Mouse (Mus musculus) kidney, postnatal 0 days (tissue): ENCODE results near the gene Scn5a. TPM values are rescaled to one million over a fixed set of nuclear protein-coding genes. Genes with fewer than 3 reads are reported as not detected.
A peak's percentile ranks its signal among the peaks of the same experiment; 100 is the strongest.

Experiments used
- ATAC-seq: fragments of 200-750 bp; cut with Nextera tagmentation; replicated peaks from 2 replicates; pipeline ENCODE4 v1.8.0; 2017; ENCODE audit warnings: low read depth, moderate number of reproducible peaks, moderate TSS enrichment, moderate library complexity; ENCODE audit not compliant: low FRiP score
- DNase-seq: peaks from one replicate; pipeline ENCODE4 v3.0.0-alpha.2; 2016; ENCODE audit warnings: low spot score
- H3K27ac ChIP-seq: fragments of 300-500 bp; sonication (generic); 2 replicates; pipeline ENCODE4 v1.5.1; 2014; ENCODE audit warnings: mild to moderate bottlenecking
- H3K27me3 ChIP-seq: fragments of 300-500 bp; sonication (generic); 2 replicates; pipeline ENCODE4 v1.6.1; 2014; ENCODE audit warnings: low read length, mixed read lengths; ENCODE audit not compliant: insufficient read depth
- H3K36me3 ChIP-seq: fragments of 300-500 bp; sonication (generic); 2 replicates; pipeline ENCODE4 v1.6.1; 2014; ENCODE audit warnings: low read length, mixed read lengths; ENCODE audit not compliant: insufficient read depth
- H3K4me1 ChIP-seq: fragments of 300-500 bp; sonication (generic); replicated peaks from 2 replicates; pipeline ENCODE4 v1.6.1; 2014; ENCODE audit warnings: antibody characterized with exemption, low read length, mixed read lengths; ENCODE audit not compliant: insufficient read depth
- H3K4me2 ChIP-seq: fragments of 300-500 bp; sonication (generic); 2 replicates; pipeline ENCODE4 v1.6.1; 2014; ENCODE audit warnings: mild to moderate bottlenecking, low read length, moderate library complexity, mixed read lengths
- H3K4me3 ChIP-seq: fragments of 300-500 bp; sonication (generic); replicated peaks from 2 replicates; pipeline ENCODE4 v1.5.1; 2014; ENCODE audit warnings: low read depth, low read length
- H3K9ac ChIP-seq: fragments of 300-500 bp; sonication (generic); 2 replicates; pipeline ENCODE4 v1.6.1; 2014; ENCODE audit warnings: low read depth, low read length
- H3K9me3 ChIP-seq: fragments of 300-500 bp; sonication (generic); replicated peaks from 2 replicates; pipeline ENCODE4 v1.6.1; 2016; ENCODE audit warnings: low read length, inconsistent platforms, mixed read lengths
- CTCF ChIP-seq: IDR thresholded peaks from 2 replicates; pipeline ENCODE4 v1.5.1; 2016; ENCODE audit warnings: antibody characterized with exemption, low read depth, mild to moderate bottlenecking, moderate library complexity
- WGBS: fragments of 180-500 bp; shearing (Covaris S2); extraction: QIAGEN DNeasy Blood & Tissue Kit; methylation state at CpG from one replicate; pipeline ENCODE4 v1.1.7; 2014; 5-methylcytosine and 5-hydroxymethylcytosine counted together
- polyA plus RNA-seq: library from polyadenylated mRNA; unstranded; fragments of >200 nt; fragmentation: Nextera tagmentation; extraction: Ambion mirVana; gene quantifications from 2 replicates; pipeline ENCODE4 v1.2.1, GENCODE M21; 2015

The Scn5a gene
- polyA plus RNA-seq, 1 experiment from 2014 or later = 0.12 TPM

DNA sequence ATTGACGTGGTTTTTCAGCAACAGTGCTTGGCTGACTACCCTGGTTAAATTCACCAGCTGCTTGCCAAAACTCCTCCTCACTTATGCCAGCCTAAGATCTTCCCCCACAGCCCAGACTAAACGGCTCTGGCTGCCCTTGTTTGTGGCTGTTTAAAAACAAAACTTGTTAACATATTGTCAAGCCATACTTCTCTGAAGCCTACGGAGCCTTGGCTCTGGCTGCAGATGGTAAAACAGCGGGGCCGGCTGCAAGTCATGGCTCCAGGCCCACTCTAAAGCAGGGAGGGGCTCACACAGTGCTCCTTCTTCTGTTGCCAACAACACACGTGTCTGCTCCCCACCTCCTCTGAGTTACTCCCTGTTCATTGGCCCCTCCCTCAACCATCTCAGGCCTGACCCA, 67.9 kb downstream of the Scn5a start:
- no peak overlapping the region for H3K4me3 ChIP-seq

GRCm38 (mm10) chr9:119504981-119505658, 73.7 kb downstream of the Scn5a start:
- H3K27ac ChIP-seq = no peak overlapping the region

More for the DNA sequence above, 67.9 kb downstream of the Scn5a start:
- Histone ChIP-seq H3K4me1 (no peaks in the 10 kb centered on the region), H3K36me3 (no peaks in the 10 kb centered on the region), H3K27me3 (no peaks in the 10 kb centered on the region), H3K9ac (no peak overlapping the region), H3K9me3 (0 out of 2 replicates have a peak, but pooled peaks cover 4% of the 10 kb centered on the region), H3K4me2 (no peak overlapping the region), H3K27ac (no peak overlapping the region)
- DNase-seq (no peak), ATAC-seq (no peak)
- 49% methylated on average over 6 of the region's 6 CpGs for WGBS
- TF ChIP-seq CTCF = no peak

GRCm38 (mm10) chr9:119503613-119504012, 75.2 kb downstream of the Scn5a start:
- DNase-seq (no peak), ATAC-seq (no peak)
- Histone ChIP-seq H3K4me3 (no peak overlapping the region), H3K36me3 (no peaks in the 10 kb centered on the region), H3K9me3 (0 out of 2 replicates have a peak, but pooled peaks cover 4% of the 10 kb centered on the region), H3K9ac (no peak overlapping the region), H3K4me1 (no peaks in the 10 kb centered on the region), H3K4me2 (no peak overlapping the region), H3K27ac (no peak overlapping the region), H3K27me3 (no peaks in the 10 kb centered on the region)
- TF ChIP-seq CTCF = 0 out of 2 replicates have a peak, but pooled peaks have one; percentile 7
- WGBS = 92% methylated on average over 9 of the region's 9 CpGs

More at GRCm38 (mm10) chr9:119504981-119505658, 73.7 kb downstream of the Scn5a start:
- Histone ChIP-seq H3K27me3 (no peaks in the 10 kb centered on the region), H3K9me3 (0 out of 2 replicates have a peak, but pooled peaks cover 4% of the 10 kb centered on the region), H3K4me1 (no peaks in the 10 kb centered on the region), H3K4me3 (no peak overlapping the region), H3K9ac (no peak overlapping the region), H3K4me2 (no peak overlapping the region), H3K36me3 (no peaks in the 10 kb centered on the region)
- WGBS = 54% methylated on average over 11 of the region's 11 CpGs
- no peak for TF ChIP-seq CTCF
- DNase-seq (no peak), ATAC-seq (no peak)

DNA sequence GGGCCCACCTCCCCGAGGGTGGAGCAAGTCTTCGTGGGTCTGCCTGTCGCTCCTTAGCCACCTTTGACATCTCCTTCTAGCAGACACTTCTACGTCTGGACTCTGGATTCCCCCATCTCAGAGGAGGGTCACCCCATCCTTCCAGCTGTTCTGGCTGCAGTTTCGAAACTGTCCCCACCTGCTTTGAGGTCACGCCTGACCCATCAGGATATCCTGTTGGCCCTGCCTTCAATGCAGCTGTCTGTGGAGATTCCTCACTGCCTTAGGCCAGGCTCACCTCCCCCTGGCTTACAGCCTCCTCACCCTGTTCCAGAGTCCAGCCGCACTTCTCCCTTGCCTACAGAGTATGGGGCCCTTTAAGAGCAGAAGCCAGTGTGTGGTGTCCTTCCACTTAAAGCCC, 79.9 kb downstream of the Scn5a start:
- H3K9ac ChIP-seq = no peak overlapping the region
- no peaks in the 10 kb centered on the region for H3K27me3 ChIP-seq
- TF ChIP-seq CTCF = no peak
- H3K4me2 ChIP-seq = no peak overlapping the region
- DNase-seq (no peak), ATAC-seq (no peak)
- H3K4me3 ChIP-seq = no peak overlapping the region
- H3K4me1 ChIP-seq = 0 out of 2 replicates have a peak, but pooled peaks cover 5% of the 10 kb centered on the region
- H3K27ac ChIP-seq = no peak overlapping the region
- WGBS = 61% methylated on average over 7 of the region's 7 CpGs
- H3K9me3 ChIP-seq = no peaks in the 10 kb centered on the region
- H3K36me3 ChIP-seq = no peaks in the 10 kb centered on the region

DNA sequence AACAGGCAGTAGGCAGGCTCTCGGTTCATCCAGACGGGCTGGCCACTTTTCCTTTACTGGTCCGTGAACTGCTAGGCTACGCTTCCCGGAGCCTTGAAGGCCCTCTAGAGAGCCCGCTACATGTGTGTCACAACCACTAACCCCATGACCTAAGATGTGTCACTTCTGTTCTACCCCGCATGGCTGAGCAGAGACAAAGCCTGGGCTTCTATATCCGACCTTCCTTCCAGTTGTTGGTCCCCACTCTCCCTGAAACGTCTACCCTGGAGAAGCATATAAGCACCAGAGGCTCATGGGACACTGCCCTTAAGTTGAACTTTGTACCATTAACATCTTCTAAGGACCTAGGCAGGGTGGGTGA, 80.6 kb downstream of the Scn5a start:
- H3K9me3 ChIP-seq = no peaks in the 10 kb centered on the region
- ATAC-seq (no peak), DNase-seq (no peak)
- no peak overlapping the region for H3K27ac ChIP-seq
- WGBS = 79% methylated on average over 9 of the region's 9 CpGs
- TF ChIP-seq CTCF = no peak
- H3K9ac ChIP-seq = no peak overlapping the region
- no peaks in the 10 kb centered on the region for H3K36me3 ChIP-seq
- H3K27me3 ChIP-seq = no peaks in the 10 kb centered on the region
- H3K4me1 ChIP-seq = 0 out of 2 replicates have a peak, but pooled peaks cover 5% of the 10 kb centered on the region
- H3K4me3 ChIP-seq = no peak overlapping the region
- no peak overlapping the region for H3K4me2 ChIP-seq

DNA sequence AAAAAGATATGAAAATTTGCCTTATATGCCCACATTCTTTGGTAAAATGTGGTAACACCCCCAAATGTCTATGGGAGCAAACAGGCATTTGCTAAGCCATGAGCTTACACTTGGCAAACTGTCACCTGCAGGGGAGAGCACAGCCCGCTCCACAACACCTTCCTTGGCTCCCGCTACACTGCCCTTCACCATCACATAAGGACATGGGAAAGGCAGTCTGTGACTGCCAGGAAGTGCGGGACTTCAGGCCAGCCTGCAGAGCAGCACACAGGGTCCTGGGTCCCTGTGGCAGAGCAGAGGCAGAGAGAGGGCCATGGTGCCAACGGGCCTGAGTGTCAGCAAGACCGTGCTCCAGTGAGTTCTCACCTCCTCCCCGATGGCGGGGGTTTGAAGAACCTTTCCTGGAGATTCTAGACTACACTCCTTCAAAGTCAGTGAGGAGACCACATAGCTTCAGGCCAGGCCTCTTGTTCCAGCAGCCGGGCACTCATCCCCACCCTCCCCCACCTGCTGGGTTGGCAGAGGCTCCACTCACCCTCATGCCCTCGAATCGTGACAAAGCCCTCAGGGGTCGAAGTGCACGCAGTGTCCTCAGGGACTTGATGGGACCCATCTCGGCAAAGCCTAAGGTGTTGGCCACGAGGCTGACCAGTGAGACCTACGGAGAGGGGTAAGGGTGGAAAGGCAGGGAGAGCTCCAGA, 81.1 kb downstream of the Scn5a start:
- Histone ChIP-seq H3K27me3 (no peaks in the 10 kb centered on the region), H3K4me1 (0 out of 2 replicates have a peak, but pooled peaks cover 5% of the 10 kb centered on the region), H3K9ac (no peak overlapping the region), H3K27ac (no peak overlapping the region), H3K4me2 (no peak overlapping the region), H3K4me3 (no peak overlapping the region), H3K36me3 (no peaks in the 10 kb centered on the region), H3K9me3 (no peaks in the 10 kb centered on the region)
- ATAC-seq (no peak), DNase-seq (no peak)
- no peak for TF ChIP-seq CTCF
- WGBS = 82% methylated on average over 15 of the region's 15 CpGs
